Mouse (Mus musculus): Measurements from ENCODE around the gene Tomm5.

Tomm5 gene

GRCm38 (mm10) chr4:45107601-45108277 is at the start of gene Tomm5:
Gene Tomm5 (minus strand): TSS chr4:45108114.
- under 1% methylated on average over 39 of the region's 39 CpGs for WGBS

- 77% methylated on average over 3 of the region's 3 CpGs for WGBS
Measured at GRCm38 (mm10) chr4:45156433-45156832, 48.5 kb upstream of the Tomm5 start.

- 68% methylated on average over 8 of the region's 8 CpGs for WGBS
Measured at GRCm38 (mm10) chr4:45143005-45143404, 35.1 kb upstream of the Tomm5 start.

- WGBS = 15% methylated on average over 11 of the region's 11 CpGs
Measured at GRCm38 (mm10) chr4:45142411-45142810, 34.5 kb upstream of the Tomm5 start.

- 61% methylated on average over 5 of the region's 5 CpGs for WGBS
Measured at GRCm38 (mm10) chr4:45141835-45142234, 33.9 kb upstream of the Tomm5 start.

GRCm38 (mm10) chr4:45137636-45138035 is 29.7 kb upstream of the Tomm5 start:
- WGBS = 57% methylated on average over 4 of the region's 4 CpGs

DNA sequence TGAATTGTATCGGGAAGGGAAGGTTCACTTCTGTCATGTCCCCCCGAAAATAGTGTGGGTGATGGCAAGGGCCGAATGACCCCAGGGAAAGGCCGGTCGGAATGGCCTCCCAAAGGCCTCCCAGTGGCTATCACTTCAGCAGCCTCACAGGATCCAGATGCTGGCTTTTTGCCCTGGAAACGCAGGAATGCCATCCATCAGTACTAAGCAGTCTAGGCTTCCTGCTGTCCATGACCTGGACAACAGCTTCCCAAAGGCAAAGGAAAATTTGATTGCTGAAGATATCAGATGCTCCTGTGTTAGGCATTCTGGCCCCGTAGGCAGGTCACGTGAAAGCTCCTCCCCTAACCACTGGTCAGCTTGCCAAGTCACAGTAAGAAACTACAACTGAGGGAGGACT is 26.6 kb upstream of the Tomm5 start:
- WGBS = 78% methylated on average over 8 of the region's 8 CpGs

DNA sequence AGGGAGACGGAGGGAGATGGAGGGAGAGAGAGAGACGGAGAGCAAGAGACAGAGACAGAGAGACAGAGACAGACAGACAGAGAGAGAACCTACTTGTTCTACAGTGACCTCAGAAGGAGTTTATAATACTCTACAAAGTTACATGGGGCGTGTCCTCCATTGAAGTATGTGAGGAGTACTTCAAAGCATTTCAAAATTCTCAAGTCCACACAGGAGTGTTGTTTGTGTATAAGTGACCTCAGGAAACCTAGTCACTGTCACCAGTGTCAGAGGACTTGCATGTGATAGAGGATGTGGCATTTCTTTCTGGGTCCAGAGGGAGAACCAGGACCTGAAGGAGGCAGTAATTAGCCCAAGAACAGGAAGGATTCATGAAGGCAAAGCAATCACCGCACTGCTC is 23.1 kb upstream of the Tomm5 start:
- WGBS = 79% methylated on average over 4 of the region's 4 CpGs

- WGBS = 89% methylated on average over 11 of the region's 11 CpGs
Measured at GRCm38 (mm10) chr4:45121311-45121710, 13.4 kb upstream of the Tomm5 start.

DNA sequence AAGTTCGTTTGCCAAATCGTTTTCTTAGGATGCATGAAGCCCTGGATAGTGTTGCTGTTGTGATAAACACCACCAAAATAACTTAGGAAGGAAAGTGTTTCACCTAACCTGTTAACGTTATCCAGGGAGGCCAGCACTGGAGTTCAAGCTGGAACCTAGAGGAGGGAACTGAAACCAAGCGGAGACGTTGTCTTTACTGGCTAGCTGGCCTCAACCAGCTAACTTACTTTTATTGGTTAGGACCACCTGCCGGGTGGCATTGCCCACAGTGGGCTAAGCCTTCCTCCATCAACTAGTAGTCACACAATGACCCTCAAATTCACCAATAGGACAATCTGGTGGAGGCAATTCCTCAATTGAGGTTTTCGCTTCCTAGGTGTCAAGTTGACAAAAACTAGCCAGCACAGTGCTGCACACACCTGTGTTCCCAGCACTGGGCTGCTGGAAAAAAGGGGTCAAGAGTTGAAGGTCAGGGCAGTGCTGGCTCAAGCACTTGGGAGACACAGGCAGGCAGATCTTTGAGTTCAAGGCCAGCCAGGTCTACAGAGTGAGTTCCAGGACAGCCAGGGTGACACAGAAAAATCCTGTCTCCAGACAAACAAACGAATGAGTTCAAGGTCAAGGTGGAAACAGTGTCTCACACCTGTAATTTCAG is 669 bp upstream of the Tomm5 start:
- WGBS = 60% methylated on average over 8 of the region's 8 CpGs

DNA sequence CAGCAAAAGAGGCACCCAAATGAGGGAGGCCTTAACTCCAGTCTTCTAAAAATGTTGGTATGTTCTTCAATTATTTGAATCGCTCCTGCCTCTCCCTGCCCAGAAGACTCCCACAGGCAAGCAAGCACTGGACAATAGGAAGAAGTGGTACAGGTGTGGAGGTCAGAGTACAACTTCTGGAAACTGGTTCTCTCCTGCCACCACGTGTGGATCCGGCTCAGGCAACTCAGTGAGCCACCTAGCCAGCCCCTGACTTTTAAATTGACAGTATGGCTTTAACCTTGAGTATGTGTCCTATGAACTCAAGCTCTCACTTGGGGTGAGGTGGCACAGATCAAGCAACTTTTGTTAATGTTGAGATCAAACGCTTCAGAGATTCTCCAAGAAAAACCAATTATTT is 848 bp downstream of the Tomm5 start:
- WGBS = 13% methylated on average over 4 of the region's 4 CpGs

- 65% methylated on average over 5 of the region's 5 CpGs for WGBS
Measured at GRCm38 (mm10) chr4:45106409-45106808, 1.5 kb downstream of the Tomm5 start.

GRCm38 (mm10) chr4:45097198-45097872 is 10.6 kb downstream of the Tomm5 start:
- 30% methylated on average over 7 of the region's 7 CpGs for WGBS

DNA sequence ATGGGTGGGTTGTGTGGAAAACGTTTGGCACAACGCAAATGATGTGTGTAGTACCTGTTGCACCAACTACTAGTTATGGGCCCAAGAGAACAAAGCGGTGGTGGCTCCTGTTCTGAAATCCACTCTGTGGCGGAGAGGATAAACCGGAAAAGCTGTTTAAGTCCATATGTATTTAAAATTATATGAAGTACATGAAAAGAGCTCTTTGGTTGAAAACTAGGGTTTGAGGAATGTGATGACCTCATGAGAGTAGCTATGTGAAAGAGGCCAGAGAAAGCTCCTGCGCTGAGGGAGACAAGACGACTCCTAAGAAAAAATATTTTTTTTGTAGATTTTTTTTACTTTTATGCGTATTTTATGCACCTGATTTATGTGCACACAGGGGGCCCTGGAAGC is 23.0 kb downstream of the Tomm5 start:
- 23% methylated on average over 8 of the region's 8 CpGs for WGBS

- 1% methylated on average over 76 of the region's 77 CpGs for WGBS
Measured at GRCm38 (mm10) chr4:45084021-45084894, 23.7 kb downstream of the Tomm5 start, which contains the start of gene Fbxo10. Gene Fbxo10 (minus strand): TSS chr4:45084604.

DNA sequence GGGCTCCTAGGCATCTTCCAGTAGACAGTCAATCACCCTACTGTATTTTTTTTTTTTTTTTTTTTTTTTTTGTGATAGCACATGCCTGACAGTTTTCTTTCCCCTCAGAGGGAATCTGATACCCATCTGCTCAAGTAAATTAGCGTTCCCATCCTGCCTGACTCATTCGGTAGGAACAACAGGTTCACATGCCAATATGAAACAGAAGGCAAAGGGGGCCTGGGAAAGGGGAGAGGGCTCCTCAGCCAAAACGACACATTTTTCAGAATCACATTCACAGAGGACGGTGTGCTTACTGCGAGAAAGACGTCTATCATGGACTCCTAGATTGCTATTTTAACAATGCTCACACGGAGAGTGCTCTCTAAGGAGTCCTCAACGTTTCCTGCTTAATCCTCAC is 24.4 kb downstream of the Tomm5 start:
- WGBS = 2% methylated on average over 8 of the region's 8 CpGs

GRCm38 (mm10) chr4:45082951-45083350 is 25.0 kb downstream of the Tomm5 start:
- 50% methylated on average over 9 of the region's 9 CpGs for WGBS

DNA sequence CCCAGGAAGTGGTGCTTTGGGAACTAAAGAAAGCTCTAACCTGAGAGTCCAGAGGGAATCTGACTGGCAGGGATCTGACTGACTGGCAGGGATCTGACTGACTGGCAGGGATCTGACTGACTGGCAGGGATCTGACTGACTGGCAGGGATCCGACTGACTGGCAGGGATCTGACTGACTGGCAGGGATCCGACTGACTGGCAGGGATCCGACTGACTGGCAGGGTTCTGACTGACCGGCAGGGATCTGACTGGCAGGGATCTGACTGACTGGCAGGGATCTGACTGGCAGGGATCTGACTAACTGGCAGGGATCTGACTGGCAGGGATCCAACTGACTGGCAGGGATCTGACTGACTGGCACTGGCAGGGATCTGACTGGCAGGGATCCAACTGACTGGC is 26.9 kb downstream of the Tomm5 start:
- WGBS = 75% methylated on average over 4 of the region's 4 CpGs

DNA sequence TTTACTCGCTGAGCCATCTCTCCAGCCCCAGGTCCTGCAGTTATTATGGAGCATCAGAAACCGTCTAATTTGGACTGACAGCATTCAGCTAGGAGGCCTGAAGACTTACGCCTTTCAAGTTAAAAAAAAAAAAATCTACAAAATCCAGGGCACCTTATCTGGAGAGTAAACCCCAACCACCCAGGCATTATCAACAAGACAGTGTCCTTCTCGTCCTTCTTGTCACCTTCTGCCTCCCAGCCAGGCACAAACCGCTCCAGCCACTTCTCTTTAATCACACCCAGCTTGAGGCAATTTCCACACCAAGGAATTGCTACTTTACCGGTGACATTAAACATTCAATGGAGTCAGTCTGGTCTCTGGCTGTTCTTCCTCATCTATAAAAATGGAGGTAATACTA is 34.4 kb downstream of the Tomm5 start:
- WGBS = 95% methylated on average over 6 of the region's 6 CpGs

DNA sequence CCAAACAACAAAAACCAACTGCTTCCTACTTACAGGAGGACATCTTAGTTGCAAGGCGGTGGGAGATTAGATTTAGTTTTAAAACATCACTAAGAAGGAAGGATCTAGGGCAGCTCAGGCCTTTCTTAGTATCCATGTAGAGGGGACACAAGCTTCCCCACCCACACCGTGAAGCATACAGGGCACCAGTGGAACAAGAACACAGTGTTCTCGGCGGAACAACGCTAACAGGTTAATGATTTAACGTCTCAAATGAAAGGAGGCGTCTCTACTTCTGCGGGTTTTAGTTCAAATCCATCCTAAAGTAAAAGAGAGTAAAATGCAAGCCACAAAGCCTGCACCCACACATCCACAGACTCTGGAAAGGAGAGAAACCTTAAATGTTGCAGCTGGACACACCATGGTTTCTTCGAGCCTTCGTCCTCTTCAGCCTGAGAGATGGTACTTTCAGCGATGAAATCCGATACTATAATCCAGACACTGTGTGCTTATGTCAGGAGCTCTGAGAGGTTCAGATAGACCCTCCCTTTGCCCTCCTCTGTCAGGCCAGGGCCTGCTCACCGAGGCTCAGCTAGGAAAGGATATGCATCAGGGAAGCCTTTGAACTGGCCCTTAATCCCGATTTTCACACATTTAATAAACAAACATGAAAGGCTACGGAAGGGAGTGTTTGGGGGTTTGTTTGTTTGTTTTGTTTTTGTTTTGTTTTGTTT is 35.5 kb downstream of the Tomm5 start:
- WGBS = 86% methylated on average over 15 of the region's 15 CpGs

DNA sequence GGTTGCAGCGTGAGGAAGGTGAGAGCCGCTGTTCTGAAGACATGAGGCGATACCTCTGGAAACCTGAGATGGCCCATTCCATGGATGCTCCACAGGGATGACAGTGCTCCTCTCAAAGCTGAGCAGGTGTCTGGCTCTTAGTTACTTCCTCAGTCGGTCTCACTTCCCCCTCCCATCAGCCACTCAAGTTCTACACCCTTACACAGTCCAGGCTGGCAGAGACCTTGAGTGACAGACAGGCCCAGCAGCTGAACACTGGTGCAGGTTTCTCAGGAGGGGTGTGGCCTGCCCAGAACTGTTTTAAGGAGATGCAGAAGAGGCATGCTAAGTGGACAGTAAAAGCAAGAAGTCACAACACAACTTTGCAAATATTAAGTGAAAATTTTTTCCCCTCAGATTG is 40.2 kb downstream of the Tomm5 start:
- WGBS = 92% methylated on average over 4 of the region's 4 CpGs

Measured in cerebral cortex, adult 2 months (tissue).